Mouse (Mus musculus) C2C12 (cell line): ENCODE measurements around the gene Gabpb2.
"Not testable (repeated sequence)": the region's sequence is repeated elsewhere in the genome, so short reads cannot be mapped to it uniquely, and the experiment has no call there.

Experiments
- CTCF ChIP-seq: IDR thresholded peaks from one replicate; pipeline ENCODE4 v1.5.1; 2011; ENCODE audit not compliant: control insufficient read depth, insufficient read depth, insufficient read length
- MYOD1 ChIP-seq: IDR thresholded peaks from one replicate; pipeline ENCODE4 v1.6.1; 2011; ENCODE audit warnings: low read depth; ENCODE audit not compliant: control insufficient read depth, insufficient read length
- MYOG ChIP-seq: IDR thresholded peaks from one replicate; pipeline ENCODE4 v1.6.1; 2011; ENCODE audit not compliant: control insufficient read depth, insufficient read length; ENCODE audit errors: extremely low read depth

DNA sequence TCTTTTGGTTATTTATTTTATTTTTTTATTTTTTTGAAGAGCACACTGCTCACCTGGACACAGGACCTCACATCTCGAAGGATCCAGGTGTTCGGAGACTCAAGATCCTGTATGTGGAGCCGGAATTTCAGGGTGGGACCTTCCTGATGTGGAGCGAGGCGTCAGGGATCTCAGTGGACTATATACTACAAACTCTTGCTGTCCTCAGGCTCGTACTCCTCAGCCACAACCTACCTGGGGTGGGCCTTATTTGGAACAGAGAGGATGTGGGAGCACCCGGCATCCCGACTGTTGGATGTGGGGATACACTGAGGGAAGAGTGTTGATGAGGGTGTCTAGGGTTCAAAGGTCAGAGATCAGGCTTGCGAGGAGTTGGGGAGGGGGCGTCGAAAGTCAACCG lies 83.6 kb downstream of the Gabpb2 start:
- not testable (repeated sequence) for TF ChIP-seq CTCF, MYOG, MYOD1
